Mouse (Mus musculus) adrenal gland, adult 2 months (tissue): ENCODE results near the gene Oaz1. TPM values are rescaled to one million over a fixed set of nuclear protein-coding genes. Genes with fewer than 3 reads are reported as not detected.
"Not testable (repeated sequence)": the region's sequence is repeated elsewhere in the genome, so short reads cannot be mapped to it uniquely, and the experiment has no call there.

Experiments used
- DNase-seq: peaks from one replicate; pipeline ENCODE4 v3.0.0; 2021
- polyA plus RNA-seq: library from polyadenylated mRNA; depleted of rRNA; stranded (reverse); fragments of >200 nt; gene quantifications from 2 replicates; pipeline ENCODE4 v1.2.3, GENCODE M21; 2012
- total RNA-seq, 2 experiments: library from RNA; stranded (reverse); gene quantifications; 2 replicates each; pipeline ENCODE4 v1.2.3; 2021

Gene Oaz1
- total and polyA plus RNA-seq, 3 experiments: 780 to 1,168 (median 923) TPM

DNA sequence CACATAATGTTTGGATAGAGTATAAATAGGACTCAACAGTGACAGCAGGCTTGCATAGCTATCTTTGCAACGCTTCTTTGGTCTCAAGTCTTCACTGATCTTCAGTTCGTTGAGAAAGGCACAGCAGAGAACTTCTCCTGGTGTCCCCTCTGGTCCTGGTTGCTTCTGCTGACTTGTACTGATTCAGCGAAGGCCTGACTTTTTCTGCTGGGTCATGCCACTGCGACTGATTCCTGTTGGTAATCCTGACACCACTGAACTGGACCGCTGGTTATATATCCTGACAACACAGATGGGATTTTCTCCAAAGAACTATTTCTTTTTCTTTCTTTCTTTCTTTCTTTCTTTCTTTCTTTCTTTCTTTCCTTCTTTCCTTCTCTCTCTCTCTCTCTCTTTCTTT, 3.9 kb upstream of the Oaz1 start:
- no peak for DNase-seq

- DNase-seq: no peak
These were observed 3.1 kb upstream of the Oaz1 start for GRCm38 (mm10) chr10:80823316-80823715.

- DNase-seq: no peak
These were observed 2.4 kb upstream of the Oaz1 start for GRCm38 (mm10) chr10:80823847-80824643.

GRCm38 (mm10) chr10:80824827-80825226, 1.6 kb upstream of the Oaz1 start:
- DNase-seq: no peak

DNA sequence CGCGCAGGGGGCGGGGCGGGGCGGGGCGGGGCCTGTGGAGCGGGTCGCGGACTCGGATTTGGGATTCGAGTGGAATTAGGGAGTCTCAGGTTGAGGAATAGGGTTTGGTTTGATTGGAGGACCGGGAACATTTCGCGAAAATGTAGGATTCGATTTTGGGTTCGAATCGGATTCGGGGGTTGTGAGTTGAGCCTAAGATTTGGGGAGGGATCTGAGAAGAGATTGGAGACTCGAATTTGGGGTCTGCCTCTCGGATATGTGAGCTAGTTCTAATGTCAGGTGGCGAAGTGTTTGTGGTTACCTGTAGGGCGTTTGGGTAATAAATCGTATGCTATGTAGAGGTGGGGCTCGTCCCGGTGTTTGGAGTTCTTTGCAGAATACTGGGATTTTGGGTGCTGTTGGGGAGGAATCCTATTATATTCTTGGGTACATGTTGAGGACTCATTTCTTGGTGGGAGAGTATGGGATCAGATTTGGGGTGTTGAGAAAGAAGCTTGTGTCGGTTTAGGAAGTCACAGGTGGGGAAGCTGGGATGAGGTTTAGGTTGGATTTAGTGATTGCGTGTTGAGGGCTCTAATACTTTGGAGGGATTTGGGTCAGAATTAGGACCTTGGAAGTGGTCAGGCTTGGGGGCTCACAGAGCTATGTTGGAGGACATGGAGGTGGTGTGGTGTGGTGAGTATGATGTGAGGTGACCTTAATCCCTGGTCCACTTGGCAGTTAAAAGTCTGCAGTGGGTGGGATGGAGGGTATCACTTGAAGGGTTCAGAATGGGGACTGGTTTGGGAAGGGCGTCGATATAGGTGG, 810 bp downstream of the Oaz1 start:
- no peak for DNase-seq

GRCm38 (mm10) chr10:80827870-80828420, 1.5 kb downstream of the Oaz1 start:
- no peak for DNase-seq

GRCm38 (mm10) chr10:80828587-80828986, 2.1 kb downstream of the Oaz1 start:
- DNase-seq: not testable (repeated sequence)

DNA sequence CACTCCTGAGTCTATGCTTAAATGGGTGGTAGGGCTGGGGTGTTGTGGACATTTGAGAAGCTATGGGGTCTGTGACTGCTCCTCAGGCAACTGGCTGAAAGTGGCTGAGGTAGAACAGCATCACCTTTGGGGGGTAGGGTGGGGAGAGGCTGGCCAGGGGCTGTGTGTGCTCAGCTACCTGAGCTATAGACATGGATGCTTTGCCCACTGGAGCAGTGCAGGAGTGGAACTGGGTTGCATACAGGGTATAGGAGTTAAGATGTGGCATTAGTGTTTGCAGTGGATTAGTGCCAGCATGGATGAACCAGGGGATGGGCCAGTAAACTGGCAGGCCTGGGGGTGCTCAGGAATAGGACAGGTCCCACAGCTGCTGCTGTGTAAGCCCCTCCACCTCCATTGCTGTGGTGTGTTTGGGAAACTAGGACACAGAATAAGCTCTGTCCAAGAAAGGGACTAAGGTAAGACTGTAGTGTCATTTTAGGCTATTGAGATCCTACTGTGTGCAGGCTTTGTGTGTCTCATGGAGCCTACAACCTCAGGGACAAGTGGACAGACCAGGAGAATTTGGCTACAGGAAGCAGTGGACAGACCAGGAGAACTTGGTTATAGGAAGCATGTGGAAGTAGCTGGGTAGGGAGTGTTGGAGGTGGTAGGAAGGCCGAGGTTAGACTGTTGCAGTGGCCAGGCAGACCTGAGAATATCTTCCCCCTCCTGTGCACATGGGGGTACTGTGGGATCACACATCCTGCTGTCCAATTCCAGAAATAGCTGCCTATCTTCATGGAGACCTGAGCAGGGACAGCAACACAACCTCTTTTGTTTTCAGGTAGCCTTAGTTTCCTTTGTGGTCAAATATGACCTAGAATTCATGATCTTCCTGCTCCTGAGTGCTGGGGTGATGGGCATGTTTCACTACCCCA, 3.2 kb downstream of the Oaz1 start:
- no peak for DNase-seq

DNA sequence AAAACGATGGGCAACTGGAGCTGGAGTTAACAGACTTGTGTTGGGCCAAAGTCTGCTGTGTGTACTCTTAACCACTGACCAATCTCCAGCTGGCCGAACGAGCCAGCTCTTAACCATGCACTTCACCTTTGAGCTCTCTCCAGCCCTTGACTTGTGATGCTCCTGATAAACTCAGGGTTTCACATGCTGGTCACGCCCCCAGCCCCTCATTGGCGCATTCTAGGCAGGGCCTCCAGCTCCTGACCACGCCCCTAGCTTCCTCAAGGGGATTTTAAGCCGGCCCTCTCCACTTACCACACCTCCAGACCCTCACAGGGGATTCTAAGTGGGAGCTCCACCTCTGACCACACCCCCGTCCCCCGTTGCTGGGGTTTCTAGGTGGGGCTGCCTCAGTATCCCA, 4.7 kb downstream of the Oaz1 start:
- DNase-seq: peak; percentile 80

DNA sequence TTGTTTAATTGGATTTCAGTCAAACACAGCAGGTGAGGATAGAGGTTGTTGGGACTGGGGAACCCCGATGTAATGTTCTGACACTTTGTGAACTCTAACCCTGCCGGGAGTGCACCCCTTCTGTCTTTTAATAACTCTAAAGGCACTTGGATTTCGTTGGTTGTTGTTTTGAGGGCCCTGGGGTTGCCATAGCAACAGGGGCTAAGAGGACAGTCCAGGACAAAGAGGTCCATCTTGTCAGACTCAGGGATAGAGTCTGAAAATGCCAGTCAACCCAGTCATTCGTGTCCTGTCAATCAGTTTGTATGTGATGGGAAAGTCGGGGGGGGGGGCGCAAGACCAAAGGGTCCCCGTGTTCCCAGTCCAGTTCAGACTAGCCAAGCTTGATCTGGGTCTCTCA, 6.4 kb downstream of the Oaz1 start:
- no peak for DNase-seq

GRCm38 (mm10) chr10:80835617-80836016, 9.2 kb downstream of the Oaz1 start:
- DNase-seq: no peak

- DNase-seq: no peak
These were observed 10.5 kb downstream of the Oaz1 start for GRCm38 (mm10) chr10:80836949-80837379.

DNA sequence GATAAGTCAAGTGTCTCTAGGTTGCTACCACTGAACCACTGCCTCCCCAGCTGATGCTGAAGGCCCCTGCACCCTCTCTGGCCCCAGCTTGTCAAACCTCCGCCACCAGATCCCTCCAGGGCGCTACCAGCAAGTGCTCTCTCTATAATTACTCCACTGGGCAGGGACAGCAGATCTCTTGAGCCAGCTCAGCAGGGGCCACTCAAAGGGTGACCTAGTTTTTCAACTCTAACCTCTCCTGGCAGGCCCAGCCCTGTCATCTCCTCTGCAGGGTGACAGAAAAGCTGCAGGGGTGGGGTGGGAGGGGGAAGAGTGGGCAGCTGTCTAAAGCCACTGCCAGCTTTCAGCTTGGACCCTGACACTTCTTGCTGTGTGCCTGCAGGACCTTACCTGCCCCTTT, 11.4 kb downstream of the Oaz1 start:
- peak; percentile 76 for DNase-seq

GRCm38 (mm10) chr10:80838346-80838912, 12.0 kb downstream of the Oaz1 start:
- peak; percentile 81 for DNase-seq

GRCm38 (mm10) chr10:80839848-80840247, 13.4 kb downstream of the Oaz1 start:
- DNase-seq: peak; percentile 54

DNA sequence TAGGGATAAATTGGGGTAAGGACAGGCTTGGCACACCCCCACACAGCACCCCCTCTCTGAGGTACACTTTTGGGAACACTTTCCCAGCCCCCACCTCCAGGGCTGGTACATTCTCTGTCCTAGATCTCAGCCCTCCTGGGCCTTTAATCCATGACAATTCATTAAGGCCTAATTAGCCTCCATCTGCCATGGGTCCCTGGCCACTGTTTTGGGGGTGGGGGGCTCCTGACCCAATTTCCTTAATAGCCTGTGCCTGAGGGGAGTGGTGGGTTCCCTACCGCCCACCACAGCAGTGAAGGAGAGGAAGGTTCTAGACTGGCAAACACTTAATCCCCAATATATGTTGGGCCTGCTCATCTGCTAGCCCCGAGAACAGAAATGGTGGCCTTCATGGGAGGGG, 15.2 kb downstream of the Oaz1 start:
- no peak for DNase-seq

DNA sequence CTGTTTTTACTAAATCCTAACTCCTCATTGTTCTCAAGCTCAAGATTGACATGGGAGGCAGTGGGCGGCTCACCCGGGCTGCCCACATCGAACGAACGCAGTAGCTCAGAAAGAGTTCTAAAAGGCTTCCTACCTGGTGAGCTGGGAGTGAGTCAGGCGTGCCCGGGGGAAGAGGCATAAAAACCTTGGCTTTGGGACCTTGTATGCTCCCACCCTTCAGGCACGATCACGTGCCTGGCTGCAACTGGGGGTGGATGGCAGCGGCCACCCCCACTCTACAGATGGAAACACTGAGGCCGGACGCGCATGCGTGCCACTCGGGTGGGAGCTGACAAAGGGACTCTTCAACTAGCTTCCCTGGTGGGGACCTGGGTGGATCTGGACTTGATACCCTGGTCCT, 15.9 kb downstream of the Oaz1 start:
- DNase-seq: no peak

DNA sequence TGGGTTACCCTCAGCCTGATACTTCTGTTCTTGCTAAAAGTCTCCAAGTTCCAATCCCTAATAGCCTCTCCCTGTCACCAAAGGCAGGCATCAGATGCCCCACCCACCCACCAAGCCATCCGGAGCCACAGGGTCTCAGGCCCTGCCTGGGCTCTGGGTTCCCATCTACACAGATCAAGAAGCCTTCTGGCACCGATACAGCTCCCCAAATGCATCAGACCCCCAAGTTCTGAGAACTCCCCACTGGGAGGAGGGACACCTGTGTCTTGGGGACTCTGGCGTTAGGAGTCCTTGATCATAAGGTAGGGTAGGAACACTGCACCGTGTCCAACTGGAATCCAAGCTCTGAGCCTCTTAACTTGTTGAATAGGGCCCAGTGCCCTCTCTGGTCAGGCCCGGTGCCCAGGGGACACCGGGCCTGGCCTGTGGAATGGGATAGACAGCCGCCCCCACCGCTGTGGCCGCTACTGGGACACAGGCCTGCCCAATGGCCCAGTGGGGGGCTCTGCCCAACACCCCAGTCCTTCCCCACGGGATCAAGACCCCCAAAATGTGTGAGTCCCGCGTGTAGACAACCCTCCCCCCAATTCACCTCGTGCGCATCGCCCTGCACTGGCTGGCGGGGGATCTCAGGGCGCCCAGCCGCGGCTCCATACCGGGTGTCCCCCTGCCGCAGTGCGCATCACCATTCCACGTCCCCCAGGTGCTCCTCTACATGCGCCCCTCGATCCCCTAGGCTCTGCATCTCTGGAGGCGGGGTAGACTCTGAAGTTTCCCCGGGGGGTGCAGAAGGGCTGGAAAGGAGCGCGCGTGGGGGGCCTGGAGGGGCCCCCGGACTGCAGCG, 16.9 kb downstream of the Oaz1 start:
- no peak for DNase-seq

- DNase-seq: peak; percentile 63
These were observed 17.6 kb downstream of the Oaz1 start, which contains the start of gene Lingo3 for GRCm38 (mm10) chr10:80843931-80844547. Gene Lingo3 (minus strand): TSS chr10:80844039.
